Mouse (Mus musculus) gastrocnemius, adult 8-10 months (tissue): ENCODE measurements around the gene Prl. TPM values are rescaled to one million over a fixed set of nuclear protein-coding genes. Genes with fewer than 3 reads are reported as not detected.
"Not testable (repeated sequence)": the region's sequence is repeated elsewhere in the genome, so short reads cannot be mapped to it uniquely, and the experiment has no call there.

Experiments used
- DNase-seq, 2 experiments: peaks; one replicate each; pipeline ENCODE4 v3.0.0; 2022; ENCODE audit warnings: low spot score in 2 of 2
- total RNA-seq, 4 experiments: library from RNA; stranded (reverse); gene quantifications; 2 replicates each; pipeline ENCODE4 v1.2.4; 2022

Prl gene
- not detected for total RNA-seq

DNA sequence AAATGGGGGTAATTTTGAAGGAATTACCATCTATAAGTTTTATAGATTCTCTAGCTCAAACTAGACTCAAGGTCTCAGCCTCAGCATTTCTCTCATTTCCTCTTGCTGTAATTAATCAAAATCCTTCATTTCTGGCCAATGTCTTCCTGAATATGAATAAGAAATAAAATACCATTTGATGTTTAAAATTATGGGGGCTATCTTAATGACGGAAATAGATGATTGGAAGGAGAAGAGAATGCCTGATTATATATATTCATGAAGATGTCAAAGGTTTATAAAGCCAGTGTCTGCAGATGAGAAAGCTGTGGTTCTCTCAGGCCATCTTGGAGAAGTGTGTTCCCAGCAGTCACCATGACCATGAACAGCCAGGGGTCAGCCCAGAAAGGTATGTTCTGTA is at the start of gene Prl:
Prl (plus strand) TSS at position 301 of the 400 bp plus-strand sequence.
- DNase-seq, result no peak

DNA sequence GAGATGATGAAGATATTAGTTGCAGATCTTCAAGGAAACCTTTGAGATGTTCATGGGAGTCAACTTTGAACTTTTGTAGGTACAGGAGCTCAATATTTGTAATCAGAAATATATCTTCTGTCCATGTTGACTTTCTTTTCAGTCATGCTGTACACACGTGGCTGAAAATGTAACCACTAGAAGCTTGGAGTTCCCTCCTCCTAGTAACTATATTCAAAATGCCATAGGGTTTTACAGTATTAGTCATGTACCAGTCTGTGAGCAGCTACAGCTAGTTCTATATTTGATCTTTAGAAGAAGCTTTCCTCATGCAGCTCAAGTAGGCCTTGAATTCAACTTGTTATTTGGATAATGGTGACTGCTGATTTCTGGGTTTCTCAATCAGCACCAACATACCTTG is 30.8 kb upstream of the Prl start:
- no peak for DNase-seq

DNA sequence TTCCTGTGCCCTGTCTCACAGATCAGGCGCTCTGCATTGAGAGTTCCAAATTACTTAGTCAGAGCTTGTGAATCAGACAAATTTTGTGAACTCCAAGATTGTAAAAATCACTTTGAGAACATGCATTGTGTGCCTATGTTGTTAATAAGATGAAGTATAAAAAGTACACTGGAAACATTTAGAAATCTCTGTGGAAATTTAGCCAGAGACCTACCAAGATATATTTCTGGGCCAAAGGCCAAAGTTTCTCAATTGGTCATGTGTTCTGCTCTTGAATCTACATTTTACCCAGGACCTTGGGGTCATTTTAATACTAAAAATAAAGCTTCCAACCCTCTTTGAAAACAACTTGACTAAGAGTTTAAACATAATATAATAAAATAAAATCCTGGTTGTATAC is 30.0 kb upstream of the Prl start:
- DNase-seq, result no peak

GRCm38 (mm10) chr13:27028501-27029240 is 28.7 kb upstream of the Prl start:
- no peak for DNase-seq

DNA sequence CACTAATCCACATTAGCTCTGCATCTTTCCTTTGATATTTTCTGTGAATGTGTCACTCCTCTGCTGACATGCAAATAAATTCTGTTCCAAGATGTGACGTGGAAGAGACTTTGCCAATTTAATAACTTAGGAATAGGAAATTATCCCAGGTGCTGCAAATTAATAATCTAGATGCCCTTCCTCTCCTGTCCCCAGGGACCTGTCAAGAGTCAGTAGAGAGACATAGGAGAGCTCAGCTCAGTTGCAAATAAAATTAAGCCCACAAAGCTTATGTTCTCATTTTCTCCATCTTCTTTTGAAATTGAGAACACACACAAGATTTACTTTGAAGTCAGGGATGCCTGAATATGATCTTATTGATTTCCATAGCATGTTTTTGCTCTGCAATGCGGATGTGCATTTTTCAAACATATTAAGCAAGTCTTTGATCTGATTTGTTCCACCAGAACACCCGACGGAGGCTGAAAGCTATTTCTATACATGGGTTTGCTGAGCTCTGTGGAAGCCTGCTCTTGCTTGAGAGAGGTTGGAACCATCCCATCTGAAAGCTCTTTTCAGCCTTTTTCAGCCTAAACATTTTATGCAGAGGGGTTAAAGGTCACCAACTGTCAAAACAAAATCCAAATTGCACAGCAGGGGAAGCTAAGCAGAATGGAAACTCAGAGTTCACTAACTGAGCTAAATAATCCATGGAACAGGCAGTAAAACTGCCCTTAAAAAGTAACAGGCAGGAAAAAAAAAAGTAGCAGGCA is 26.1 kb upstream of the Prl start:
- no peak for DNase-seq

DNA sequence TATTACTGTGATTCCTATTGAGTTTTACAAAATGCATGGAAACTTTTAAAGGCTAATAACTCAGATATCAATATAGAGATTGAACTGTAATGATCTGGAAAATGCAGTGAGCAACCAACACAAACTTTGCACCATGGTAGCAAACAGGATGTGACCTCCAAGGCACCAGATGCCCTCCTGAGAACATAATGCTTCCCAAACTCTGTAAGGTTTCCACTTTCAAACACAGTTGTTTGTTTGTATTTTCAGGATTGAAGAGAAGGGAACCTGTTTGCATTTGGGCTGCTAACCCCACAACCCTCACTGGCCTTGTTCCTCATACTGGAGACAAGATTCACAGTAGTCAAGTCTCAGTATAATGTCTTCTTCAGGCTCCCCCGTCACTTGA is 25.5 kb upstream of the Prl start:
- no peak for DNase-seq

DNA sequence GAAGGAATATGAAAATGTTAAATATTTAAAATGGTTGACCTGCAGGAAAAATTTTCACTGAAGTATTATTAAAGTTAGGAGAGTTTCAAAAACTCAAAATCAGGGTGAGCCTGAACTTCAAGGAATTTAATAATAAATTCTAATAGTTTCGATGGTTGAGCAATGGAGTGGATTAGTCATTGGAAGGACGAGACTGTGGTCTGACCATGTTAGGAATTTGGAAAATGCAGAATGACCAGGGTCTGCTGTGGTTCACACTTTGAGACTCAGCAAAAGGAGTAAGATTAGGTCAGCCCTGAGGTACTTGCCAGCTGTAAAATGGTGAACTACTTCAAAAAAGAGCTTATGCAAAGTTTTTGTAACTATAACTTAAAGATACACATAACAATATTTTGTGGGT is 24.4 kb upstream of the Prl start:
- no peak for DNase-seq

GRCm38 (mm10) chr13:27042185-27042584 is 15.2 kb upstream of the Prl start:
- no peak for DNase-seq

DNA sequence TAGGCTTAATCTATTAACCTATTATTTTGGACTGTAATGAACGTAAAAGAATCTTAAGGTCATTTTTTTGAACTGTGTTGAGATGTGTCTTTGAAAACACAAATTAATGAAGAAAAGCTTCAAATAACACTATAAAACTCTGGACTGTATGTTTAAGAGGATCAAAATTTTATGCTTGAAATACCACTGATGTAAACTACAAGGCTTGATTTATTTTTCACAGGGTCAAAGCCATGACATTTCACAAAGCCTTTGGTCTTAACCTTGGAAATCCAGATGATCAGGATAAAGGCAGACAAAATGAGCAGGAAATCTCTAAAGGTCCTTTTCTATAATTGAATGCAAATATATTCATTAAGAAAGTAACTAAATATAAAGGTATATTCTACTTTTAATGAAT is 14.0 kb upstream of the Prl start:
- DNase-seq, result no peak

DNA sequence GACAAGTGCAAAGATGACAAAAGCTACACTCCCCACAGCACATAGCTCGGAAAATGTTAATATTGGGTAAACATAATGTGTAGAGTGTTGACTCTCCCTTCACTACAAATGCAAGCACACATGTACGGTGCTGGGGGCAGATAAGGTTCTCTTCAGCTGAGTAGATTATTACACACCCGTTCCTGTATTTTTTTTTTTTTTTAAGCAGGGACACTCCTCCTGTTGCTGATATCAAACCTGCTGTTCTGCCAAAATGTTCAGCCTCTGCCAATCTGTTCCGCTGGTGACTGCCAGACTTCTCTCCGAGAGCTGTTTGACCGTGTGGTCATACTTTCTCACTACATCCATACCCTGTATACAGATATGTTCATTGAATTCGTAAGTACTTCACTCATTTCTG is 1.8 kb downstream of the Prl start:
- no peak for DNase-seq

DNA sequence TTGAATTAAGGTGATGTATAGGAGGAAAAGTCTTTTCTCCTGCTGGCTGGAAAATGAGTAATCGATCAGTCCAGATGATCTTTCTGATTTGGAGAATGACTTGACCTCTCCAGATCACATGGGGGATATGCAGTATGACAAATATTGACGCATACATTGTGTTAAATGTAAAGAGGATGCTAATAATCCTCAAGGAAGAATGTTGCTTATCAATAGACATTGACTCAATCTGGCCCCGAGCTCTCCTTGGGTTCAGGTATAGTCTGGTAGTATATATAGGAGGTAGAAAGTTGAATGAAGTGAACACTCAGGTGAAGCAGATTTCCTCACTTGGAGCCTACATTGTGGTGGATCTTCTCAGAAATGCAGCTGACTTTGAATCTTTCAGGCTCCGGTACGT is 36.5 kb downstream of the Prl start, which contains the start of gene Prl3d1:
Prl3d1 (plus strand) TSS at position 301 of the 400 bp plus-strand sequence.
- not testable (repeated sequence) for DNase-seq

Other genes with a start within 250 kb of the Prl start
- gene Prl3d1, start 36.6 kb downstream of the Prl start, total RNA-seq, result not detected
- not detected for gene Prl3d2, start 64.1 kb downstream of the Prl start, total RNA-seq
- not detected for gene Prl3d3, start 99.2 kb downstream of the Prl start, total RNA-seq
- not detected for gene Prl3c1, start 139.1 kb downstream of the Prl start, total RNA-seq
- gene Prl3b1, start 184.3 kb downstream of the Prl start, total RNA-seq, result not detected
- gene Prl3a1, start 201.9 kb downstream of the Prl start, total RNA-seq, result not detected